Comparison of ENCODE assay signal across 15 mouse cellular contexts in the genomic region with DNA sequence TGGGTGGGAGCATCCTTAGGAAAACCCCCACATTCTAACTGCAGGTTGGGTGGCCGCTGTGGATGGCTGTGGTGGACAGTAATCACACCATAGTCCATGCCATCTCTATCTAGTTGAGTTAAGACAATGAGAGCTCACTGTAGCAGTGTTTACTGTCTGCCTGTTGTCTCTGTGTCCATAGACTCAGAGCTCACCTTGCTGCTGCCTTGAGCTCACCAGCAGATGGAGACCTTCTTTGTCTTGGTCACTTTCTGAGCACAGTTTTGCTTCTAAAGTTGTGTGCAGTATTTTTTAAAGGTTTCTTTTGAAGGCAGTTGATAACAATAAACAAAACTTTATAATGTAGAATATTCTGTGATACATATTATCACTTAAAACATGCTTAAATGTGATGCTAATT.
"Had no signal": no experiment of that assay in that cellular context is flagged by ENCODE, and none has a peak within 500 bp of the region (broad histone marks: within the 10 kb centered on the region; RNA-seq: fewer than 3 reads in every experiment).

No protein-coding gene starts in this region.

- DNase-seq: kidney, adult 18-20 months; kidney, postnatal 25 days; layer of hippocampus, adult 9-11 months; lung, adult 2 months; lung, postnatal 10 days; thymus, adult 18-20 months; thymus, postnatal 14 days had no signal

- H3K27ac ChIP-seq: kidney, embryonic 15.5 days; limb, embryonic 10.5 days; liver, embryonic 15.5 days; macrophage; midbrain, embryonic 13.5 days; neural tube, embryonic 12.5 days had no signal

- H3K9me3 ChIP-seq: kidney, embryonic 15.5 days; limb, embryonic 10.5 days; liver, embryonic 15.5 days; megakaryocyte, embryonic 14.5 days; midbrain, embryonic 13.5 days; neural tube, embryonic 12.5 days had no signal

- H3K4me3 ChIP-seq: kidney, embryonic 15.5 days; limb, embryonic 10.5 days; liver, embryonic 15.5 days; megakaryocyte, embryonic 14.5 days; midbrain, embryonic 13.5 days; neural tube, embryonic 12.5 days had no signal

- ATAC-seq: midbrain, embryonic 13.5 days had no signal

- H3K27me3 ChIP-seq: kidney, embryonic 15.5 days; liver, embryonic 15.5 days; megakaryocyte, embryonic 14.5 days; midbrain, embryonic 13.5 days; neural tube, embryonic 12.5 days had no signal

- H3K4me2 ChIP-seq: kidney, embryonic 15.5 days; liver, embryonic 11.5 days; liver, embryonic 15.5 days; midbrain, embryonic 13.5 days; neural tube, embryonic 12.5 days had no signal

- H3K4me1 ChIP-seq: liver, embryonic 15.5 days; neural tube, embryonic 12.5 days had no signal

- H3K36me3 ChIP-seq: kidney, embryonic 15.5 days; liver, embryonic 15.5 days; neural tube, embryonic 12.5 days had no signal

- H3K9ac ChIP-seq: kidney, embryonic 15.5 days; liver, embryonic 15.5 days; midbrain, embryonic 13.5 days; neural tube, embryonic 12.5 days had no signal
